ENCODE assay signal across 8 mouse cellular contexts in genomic region chr6:64684973-64685372, GRCm38 (mm10). TPM values are rescaled to one million over a fixed set of nuclear protein-coding genes. Genes with fewer than 3 reads are reported as not detected.
DNase-seq lines count a peak whose midpoint lies in the region; ATAC-seq and TF ChIP-seq lines count a peak whose summit lies in the region.

No protein-coding gene starts in this region.

- H3K9me3 ChIP-seq in neural tube, embryonic 15.5 days (replicated peaks) = no peaks in the 10 kb centered on the region

- peak; percentile 65 for TF ChIP-seq CTCF in gastrocnemius, adult 2 months (IDR thresholded peaks at IDR 0.05)
- TF ChIP-seq CTCF in left cerebral cortex, adult 2 months (IDR thresholded peaks at IDR 0.05) = peak; percentile 86
- TF ChIP-seq CTCF in thymus, adult 2 months (IDR thresholded peaks at IDR 0.05; ENCODE audit: borderline replicate concordance, control insufficient read depth, extremely low read depth, insufficient read depth, low read length, poor library complexity) = no peak

- H3K9ac ChIP-seq in neural tube, embryonic 15.5 days (replicated peaks) = no peak overlapping the region

- no peak for DNase-seq in gastrocnemius, adult 2 months
- no peak for DNase-seq in gastrocnemius, postnatal 36 days
- DNase-seq in urinary bladder, postnatal 36 days (ENCODE audit: low spot score in 2 of 2) = peak; percentile 5 to 6
- DNase-seq in urinary bladder, postnatal 10 days (ENCODE audit: low spot score) = no peak
- DNase-seq in left cerebral cortex, adult 2 months (ENCODE audit: extremely low spot score in 1 of 2, low spot score in 2 of 2) = peak; percentile 24 to 42
- DNase-seq in thymus, adult 2 months = no peak

- peaks cover 31% of the 10 kb centered on the region for H3K27me3 ChIP-seq in neural tube, embryonic 15.5 days (replicated peaks)
- H3K27me3 ChIP-seq in thymus, adult 2 months (ENCODE audit: control insufficient read depth, insufficient read depth, low read length) = no peaks in the 10 kb centered on the region

- intact Hi-C loops in gastrocnemius, adult 2 months (cut with DNase I) = no loop called here
- intact Hi-C loops in gastrocnemius, postnatal 36 days (cut with DNase I) = no loop called here
- intact Hi-C loops in left cerebral cortex, adult 2 months (cut with DNase I) = loop anchor here (2.0 to 10.0 kb wide), 2 partner anchors 312 to 390 kb away; no protein-coding TSS in a partner anchor

- H3K27ac ChIP-seq in gastrocnemius, adult 2 months = no peak overlapping the region
- H3K27ac ChIP-seq in left cerebral cortex, adult 2 months = no peak overlapping the region
- H3K27ac ChIP-seq in neural tube, embryonic 15.5 days (replicated peaks) = no peak overlapping the region
- H3K27ac ChIP-seq in thymus, adult 2 months (ENCODE audit: control insufficient read depth, insufficient read depth, low read length) = no peak overlapping the region

- no peak for TF ChIP-seq POLR2A in thymus, adult 2 months (IDR thresholded peaks at IDR 0.05; ENCODE audit: control insufficient read depth, extremely low read depth, insufficient read depth, low read length, poor library complexity)

- no peaks in the 10 kb centered on the region for H3K36me3 ChIP-seq in neural tube, embryonic 15.5 days
- no peaks in the 10 kb centered on the region for H3K36me3 ChIP-seq in thymus, adult 2 months (ENCODE audit: control insufficient read depth, insufficient read depth, low read length)

- peak overlapping the region; percentile 48 for H3K4me2 ChIP-seq in neural tube, embryonic 15.5 days

- H3K4me1 ChIP-seq in neural tube, embryonic 15.5 days = peaks cover 12% of the 10 kb centered on the region
- H3K4me1 ChIP-seq in thymus, adult 2 months (replicated peaks; ENCODE audit: control insufficient read depth, insufficient read depth, low read length) = no peaks in the 10 kb centered on the region

- peak; percentile 73 for ATAC-seq in granulocyte monocyte progenitor cell, adult 5-6 weeks (replicated peaks; ENCODE audit: poor library complexity, severe bottlenecking)
- peak; percentile 45; the same call in 1 of the 2 replicates for ATAC-seq in neural tube, embryonic 15.5 days (ENCODE audit: low FRiP score)

- 5% methylated on average over 5 of the region's 5 CpGs for WGBS in neural tube, embryonic 15.5 days
- 6% methylated on average over 5 of the region's 5 CpGs for WGBS in thymus, adult 2 months

- no peak overlapping the region for H3K4me3 ChIP-seq in gastrocnemius, adult 2 months
- H3K4me3 ChIP-seq in left cerebral cortex, adult 2 months = no peak overlapping the region
- H3K4me3 ChIP-seq in neural tube, embryonic 15.5 days (replicated peaks) = no peak overlapping the region
- H3K4me3 ChIP-seq in thymus, adult 2 months (ENCODE audit: control insufficient read depth, insufficient read depth, low read length) = no peak overlapping the region

RNA-seq across cellular contexts. Expression of gene Atoh1, which starts 44.0 kb away (rescaled TPM):
- not detected for total RNA-seq in gastrocnemius, adult 2 months (2021)
- total RNA-seq in gastrocnemius, postnatal 36 days (2021) = not detected
- total RNA-seq in granulocyte monocyte progenitor cell, adult 5-6 weeks (2014; fragmentation: Nextera tagmentation) = not detected in 2 replicates
- not detected in 2 replicates for total RNA-seq in granulocyte monocyte progenitor cell, adult 5-6 weeks (2017)
- total RNA-seq in left cerebral cortex, adult 2 months (2021) = not detected
- 0.52 and 0.57 TPM in 2 replicates for polyA plus RNA-seq in neural tube, embryonic 15.5 days (2015; fragmentation: Nextera tagmentation; extraction: Ambion mirVana)
- 0.07 and 0.13 TPM in 2 replicates for polyA plus RNA-seq in thymus, adult 2 months (2012; rRNA removed)

Comparison
In these comparisons a context has a peak if more than half of its experiments do, and no peak if none do; other contexts are left out.
1. DNase-seq: peak in urinary bladder, postnatal 36 days (2 of 2) and left cerebral cortex, adult 2 months (2 of 2); none in gastrocnemius, adult 2 months (single experiment), gastrocnemius, postnatal 36 days (0 of 2), urinary bladder, postnatal 10 days (single experiment) and thymus, adult 2 months (single experiment).